Mouse (Mus musculus): Measurements from ENCODE around the gene Btla.

DNA sequence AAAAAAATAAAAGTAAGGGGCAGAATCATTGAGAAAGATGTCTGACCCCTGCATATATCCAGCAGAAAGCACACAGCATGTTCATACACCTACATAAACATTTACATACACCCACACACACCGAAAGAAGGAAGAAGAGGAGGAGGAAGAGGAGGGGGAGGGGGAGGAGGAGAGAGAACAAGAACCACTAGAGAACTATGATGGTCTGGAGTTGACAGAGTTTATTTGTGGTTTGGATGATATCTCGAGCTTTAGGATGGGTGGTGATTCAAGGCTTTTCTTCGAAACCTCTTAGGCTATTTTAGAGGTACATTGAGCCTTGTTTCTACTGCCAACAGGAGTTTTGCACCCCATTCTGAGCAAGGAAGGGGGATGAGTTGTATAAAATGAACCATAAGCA, 1.3 kb upstream of the Btla start:
- TF ChIP-seq CTCF (IDR thresholded peaks at IDR 0.05; ENCODE audit: low read depth) (no peak), EP300 (optimal IDR thresholded peaks at IDR 0.05) (no peak)

Data from stomach, postnatal 0 days (tissue).